Mouse (Mus musculus) liver, embryonic 12.5 days (tissue): ENCODE results near the gene Dlst. TPM values are rescaled to one million over a fixed set of nuclear protein-coding genes. Genes with fewer than 3 reads are reported as not detected.
"Not testable (repeated sequence)": the region's sequence is repeated elsewhere in the genome, so short reads cannot be mapped to it uniquely, and the experiment has no call there.

Experiments
- ATAC-seq: fragments of 200-750 bp; cut with Nextera tagmentation; 2 replicates; pipeline ENCODE4 v1.8.0; 2017; ENCODE audit warnings: moderate number of reproducible peaks, mild to moderate bottlenecking, moderate library complexity
- H3K27ac ChIP-seq: fragments of 300-500 bp; sonication (generic); 2 replicates; pipeline ENCODE4 v1.5.1; 2016; ENCODE audit warnings: mild to moderate bottlenecking
- H3K27me3 ChIP-seq: fragments of 300-500 bp; sonication (generic); replicated peaks from 2 replicates; pipeline ENCODE4 v1.6.1; 2016; ENCODE audit warnings: mild to moderate bottlenecking, moderate library complexity
- H3K36me3 ChIP-seq: fragments of 300-500 bp; sonication (generic); 2 replicates; pipeline ENCODE4 v1.6.1; 2016; ENCODE audit warnings: mild to moderate bottlenecking, moderate library complexity
- H3K4me1 ChIP-seq: fragments of 300-500 bp; sonication (generic); 2 replicates; pipeline ENCODE4 v1.6.1; 2016
- H3K4me2 ChIP-seq: fragments of 300-500 bp; sonication (generic); 2 replicates; pipeline ENCODE4 v1.6.1; 2016; ENCODE audit warnings: mild to moderate bottlenecking, moderate library complexity
- H3K4me3 ChIP-seq: fragments of 300-500 bp; sonication (generic); 2 replicates; pipeline ENCODE4 v1.5.1; 2016; ENCODE audit warnings: mild to moderate bottlenecking, moderate library complexity
- H3K9ac ChIP-seq: fragments of 300-500 bp; sonication (generic); 2 replicates; pipeline ENCODE4 v1.6.1; 2016; ENCODE audit warnings: mild to moderate bottlenecking, moderate library complexity
- H3K9me3 ChIP-seq: fragments of 300-500 bp; sonication (generic); replicated peaks from 2 replicates; pipeline ENCODE4 v1.6.1; 2016; ENCODE audit warnings: mild to moderate bottlenecking, moderate library complexity
- WGBS: fragments of 180-500 bp; shearing (Covaris S2); methylation state at CpG from one replicate; pipeline ENCODE4 v1.1.7; 2016; ENCODE audit not compliant: insufficient replicate concordance; 5-methylcytosine and 5-hydroxymethylcytosine counted together
- polyA plus RNA-seq: library from polyadenylated mRNA; unstranded; fragments of >200 nt; fragmentation: Nextera tagmentation; extraction: Ambion mirVana; gene quantifications from 2 replicates; pipeline ENCODE4 v1.2.1, GENCODE M21; 2016

Dlst gene
- polyA plus RNA-seq, 1 experiment from 2014 or later = 104 TPM

- Histone ChIP-seq H3K27me3 (peaks cover 31% of the 10 kb centered on the region), H3K4me2 (no peak overlapping the region), H3K36me3 (peaks cover under 1% of the 10 kb centered on the region; the same call in 1 of the 2 replicates), H3K27ac (no peak overlapping the region), H3K9me3 (no peaks in the 10 kb centered on the region), H3K4me3 (no peak overlapping the region), H3K4me1 (peaks cover 6% of the 10 kb centered on the region), H3K9ac (no peak overlapping the region)
- WGBS = 69% methylated on average over 6 of the region's 6 CpGs
- no peak for ATAC-seq
These were observed 30.5 kb downstream of the Dlst start for GRCm38 (mm10) chr12:85141096-85141495.

- Histone ChIP-seq H3K9me3 (no peaks in the 10 kb centered on the region), H3K4me2 (no peak overlapping the region), H3K4me1 (peaks cover 6% of the 10 kb centered on the region), H3K4me3 (no peak overlapping the region), H3K27me3 (peaks cover 44% of the 10 kb centered on the region), H3K27ac (no peak overlapping the region), H3K36me3 (no peaks in the 10 kb centered on the region), H3K9ac (no peak overlapping the region)
- 25% methylated on average over 4 of the region's 4 CpGs for WGBS
- ATAC-seq = 0 out of 2 replicates have a peak, but pooled peaks have one; percentile 45
These were observed 32.2 kb downstream of the Dlst start for GRCm38 (mm10) chr12:85142803-85143202.

GRCm38 (mm10) chr12:85144276-85144675 lies 33.6 kb downstream of the Dlst start:
- not testable (repeated sequence) for H3K9ac ChIP-seq

GRCm38 (mm10) chr12:85144821-85145220 lies 34.2 kb downstream of the Dlst start:
- Histone ChIP-seq H3K36me3 (no peaks in the 10 kb centered on the region), H3K4me2 (no peak overlapping the region), H3K4me1 (peaks cover 5% of the 10 kb centered on the region), H3K27me3 (peaks cover 50% of the 10 kb centered on the region), H3K9me3 (no peaks in the 10 kb centered on the region), H3K4me3 (no peak overlapping the region), H3K27ac (no peak overlapping the region), H3K9ac (no peak overlapping the region)
- no peak for ATAC-seq
- WGBS = 87% methylated on average over 4 of the region's 4 CpGs

More at GRCm38 (mm10) chr12:85144276-85144675, 33.6 kb downstream of the Dlst start:
- H3K27ac ChIP-seq, H3K9me3 ChIP-seq, H3K4me2 ChIP-seq, ATAC-seq, H3K4me1 ChIP-seq, H3K4me3 ChIP-seq, H3K36me3 ChIP-seq: not testable (repeated sequence)
- peaks cover 50% of the 10 kb centered on the region for H3K27me3 ChIP-seq
- 50% methylated on average over 2 of the region's 2 CpGs for WGBS

GRCm38 (mm10) chr12:85145630-85146029 lies 35.0 kb downstream of the Dlst start:
- Histone ChIP-seq H3K9ac (no peak overlapping the region), H3K27ac (no peak overlapping the region), H3K27me3 (peaks cover 50% of the 10 kb centered on the region), H3K4me3 (no peak overlapping the region), H3K36me3 (no peaks in the 10 kb centered on the region), H3K4me2 (no peak overlapping the region), H3K4me1 (peaks cover 4% of the 10 kb centered on the region), H3K9me3 (no peaks in the 10 kb centered on the region)
- WGBS = 70% methylated on average over 9 of the region's 9 CpGs
- no peak for ATAC-seq

GRCm38 (mm10) chr12:85146355-85146754 lies 35.7 kb downstream of the Dlst start:
- H3K27me3 ChIP-seq = peaks cover 51% of the 10 kb centered on the region
- H3K9ac ChIP-seq = no peak overlapping the region
- WGBS = 29% methylated on average over 9 of the region's 11 CpGs
- H3K27ac ChIP-seq = no peak overlapping the region
- H3K4me1 ChIP-seq = peaks cover 12% of the 10 kb centered on the region
- no peak for ATAC-seq
- H3K4me2 ChIP-seq = no peak overlapping the region
- no peaks in the 10 kb centered on the region for H3K9me3 ChIP-seq
- no peaks in the 10 kb centered on the region for H3K36me3 ChIP-seq
- H3K4me3 ChIP-seq = no peak overlapping the region

- Histone ChIP-seq H3K27ac (no peak overlapping the region), H3K4me3 (no peak overlapping the region), H3K9me3 (no peaks in the 10 kb centered on the region), H3K9ac (no peak overlapping the region), H3K27me3 (peaks cover 52% of the 10 kb centered on the region), H3K4me1 (peaks cover 16% of the 10 kb centered on the region), H3K36me3 (no peaks in the 10 kb centered on the region), H3K4me2 (no peak overlapping the region)
- no peak for ATAC-seq
- WGBS = 70% methylated on average over 9 of the region's 9 CpGs
These were observed 36.2 kb downstream of the Dlst start for GRCm38 (mm10) chr12:85146881-85147280.

GRCm38 (mm10) chr12:85150321-85151001 lies 39.8 kb downstream of the Dlst start:
- Histone ChIP-seq H3K9ac (peak overlapping the region; percentile 40; the same call in 1 of the 2 replicates), H3K4me2 (peak overlapping the region; percentile 68), H3K4me1 (peaks cover 16% of the 10 kb centered on the region), H3K27me3 (peaks cover 57% of the 10 kb centered on the region), H3K9me3 (no peaks in the 10 kb centered on the region), H3K4me3 (peak overlapping the region; percentile 33), H3K27ac (no peak overlapping the region), H3K36me3 (no peaks in the 10 kb centered on the region)
- no peak for ATAC-seq
- WGBS = 14% methylated on average over 20 of the region's 20 CpGs

GRCm38 (mm10) chr12:85151002-85151774 lies 40.6 kb downstream of the Dlst start, which contains the start of gene Rps6kl1:
Rps6kl1 (minus strand) TSS chr12:85151264.
- H3K9ac ChIP-seq = peak within 1 kb of the TSS; percentile 40; the same call in 1 of the 2 replicates
- peak within 1 kb of the TSS; percentile 68 for H3K4me2 ChIP-seq
- H3K4me3 ChIP-seq = peak within 1 kb of the TSS; percentile 33
- ATAC-seq = peak; percentile 82
- H3K27ac ChIP-seq = no peak within 1 kb of the TSS
- peaks cover 16% of the 10 kb centered on the region for H3K4me1 ChIP-seq
- no peaks in the 10 kb centered on the region for H3K9me3 ChIP-seq
- no peaks in the 10 kb centered on the region for H3K36me3 ChIP-seq
- WGBS = 14% methylated on average over 28 of the region's 28 CpGs
- peaks cover 63% of the 10 kb centered on the region for H3K27me3 ChIP-seq

- Histone ChIP-seq H3K4me1 (peaks cover 20% of the 10 kb centered on the region), H3K4me3 (no peak overlapping the region), H3K36me3 (no peaks in the 10 kb centered on the region), H3K27ac (no peak overlapping the region), H3K4me2 (no peak overlapping the region), H3K9ac (no peak overlapping the region), H3K27me3 (peaks cover 49% of the 10 kb centered on the region), H3K9me3 (no peaks in the 10 kb centered on the region)
- WGBS = 57% methylated on average over 3 of the region's 3 CpGs
- peak; percentile 17; the same call in 1 of the 2 replicates for ATAC-seq
These were observed 42.4 kb downstream of the Dlst start for GRCm38 (mm10) chr12:85153011-85153410.

GRCm38 (mm10) chr12:85156324-85156723 lies 45.7 kb downstream of the Dlst start:
- H3K27me3 ChIP-seq = peaks cover 17% of the 10 kb centered on the region; the same call in 1 of the 2 replicates
- H3K36me3 ChIP-seq = no peaks in the 10 kb centered on the region
- no peak overlapping the region for H3K4me2 ChIP-seq
- 26% methylated on average over 6 of the region's 6 CpGs for WGBS
- ATAC-seq = no peak
- no peak overlapping the region for H3K4me3 ChIP-seq
- peaks cover 9% of the 10 kb centered on the region for H3K4me1 ChIP-seq
- no peaks in the 10 kb centered on the region for H3K9me3 ChIP-seq
- no peak overlapping the region for H3K27ac ChIP-seq
- H3K9ac ChIP-seq = no peak overlapping the region
